Mouse (Mus musculus) kidney, postnatal 0 days (tissue): Measurements from ENCODE around the gene Egfr. TPM values are rescaled to one million over a fixed set of nuclear protein-coding genes. Genes with fewer than 3 reads are reported as not detected.

Experiments used
- ATAC-seq: fragments of 200-750 bp; cut with Nextera tagmentation; replicated peaks from 2 replicates; pipeline ENCODE4 v1.8.0; 2017; ENCODE audit warnings: low read depth, moderate number of reproducible peaks, moderate TSS enrichment, moderate library complexity; ENCODE audit not compliant: low FRiP score
- DNase-seq: peaks from one replicate; pipeline ENCODE4 v3.0.0-alpha.2; 2016; ENCODE audit warnings: low spot score
- H3K27ac ChIP-seq: fragments of 300-500 bp; sonication (generic); 2 replicates; pipeline ENCODE4 v1.5.1; 2014; ENCODE audit warnings: mild to moderate bottlenecking
- H3K27me3 ChIP-seq: fragments of 300-500 bp; sonication (generic); 2 replicates; pipeline ENCODE4 v1.6.1; 2014; ENCODE audit warnings: low read length, mixed read lengths; ENCODE audit not compliant: insufficient read depth
- H3K36me3 ChIP-seq: fragments of 300-500 bp; sonication (generic); 2 replicates; pipeline ENCODE4 v1.6.1; 2014; ENCODE audit warnings: low read length, mixed read lengths; ENCODE audit not compliant: insufficient read depth
- H3K4me1 ChIP-seq: fragments of 300-500 bp; sonication (generic); replicated peaks from 2 replicates; pipeline ENCODE4 v1.6.1; 2014; ENCODE audit warnings: antibody characterized with exemption, low read length, mixed read lengths; ENCODE audit not compliant: insufficient read depth
- H3K4me2 ChIP-seq: fragments of 300-500 bp; sonication (generic); 2 replicates; pipeline ENCODE4 v1.6.1; 2014; ENCODE audit warnings: mild to moderate bottlenecking, low read length, moderate library complexity, mixed read lengths
- H3K4me3 ChIP-seq: fragments of 300-500 bp; sonication (generic); replicated peaks from 2 replicates; pipeline ENCODE4 v1.5.1; 2014; ENCODE audit warnings: low read depth, low read length
- H3K9ac ChIP-seq: fragments of 300-500 bp; sonication (generic); 2 replicates; pipeline ENCODE4 v1.6.1; 2014; ENCODE audit warnings: low read depth, low read length
- H3K9me3 ChIP-seq: fragments of 300-500 bp; sonication (generic); replicated peaks from 2 replicates; pipeline ENCODE4 v1.6.1; 2016; ENCODE audit warnings: low read length, inconsistent platforms, mixed read lengths
- CTCF ChIP-seq: IDR thresholded peaks from 2 replicates; pipeline ENCODE4 v1.5.1; 2016; ENCODE audit warnings: antibody characterized with exemption, low read depth, mild to moderate bottlenecking, moderate library complexity
- WGBS: fragments of 180-500 bp; shearing (Covaris S2); extraction: QIAGEN DNeasy Blood & Tissue Kit; methylation state at CpG from one replicate; pipeline ENCODE4 v1.1.7; 2014; 5-methylcytosine and 5-hydroxymethylcytosine counted together
- polyA plus RNA-seq: library from polyadenylated mRNA; unstranded; fragments of >200 nt; fragmentation: Nextera tagmentation; extraction: Ambion mirVana; gene quantifications from 2 replicates; pipeline ENCODE4 v1.2.1, GENCODE M21; 2015

Gene Egfr
- polyA plus RNA-seq, 1 experiment from 2014 or later = 4.6 TPM

GRCm38 (mm10) chr11:16769709-16770303 is 17.8 kb downstream of the Egfr start:
- H3K27me3 ChIP-seq = no peaks in the 10 kb centered on the region
- no peak overlapping the region for H3K4me2 ChIP-seq
- no peaks in the 10 kb centered on the region for H3K36me3 ChIP-seq
- H3K4me1 ChIP-seq = peaks cover 6% of the 10 kb centered on the region; the same call in 1 of the 2 replicates
- peak overlapping the region; percentile 38 for H3K27ac ChIP-seq
- WGBS = 40% methylated on average over 3 of the region's 3 CpGs
- no peak for TF ChIP-seq CTCF
- H3K9ac ChIP-seq = no peak overlapping the region
- ATAC-seq (0 out of 2 replicates have a peak, but pooled peaks have one; percentile 45), DNase-seq (no peak)
- no peaks in the 10 kb centered on the region for H3K9me3 ChIP-seq
- no peak overlapping the region for H3K4me3 ChIP-seq

DNA sequence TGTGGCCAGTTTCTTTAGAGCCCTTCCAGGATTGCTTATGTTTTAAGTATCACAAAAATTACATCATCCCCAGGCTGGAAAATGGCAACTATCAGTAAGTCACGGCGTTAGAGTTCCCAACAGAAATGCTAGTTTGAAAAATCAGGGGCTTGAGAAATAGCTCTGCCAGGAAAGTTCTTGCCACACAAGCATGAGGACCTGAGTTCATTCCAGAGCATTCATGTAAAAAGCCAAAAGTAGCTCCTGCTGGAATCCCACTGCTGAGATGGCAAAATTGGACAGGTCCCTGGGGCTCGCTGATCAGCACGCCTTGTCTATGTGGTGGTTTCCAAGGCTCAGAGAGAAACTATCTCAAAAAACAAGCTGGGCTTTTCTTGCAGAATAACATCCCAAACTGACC is 19.0 kb downstream of the Egfr start:
- no peak for TF ChIP-seq CTCF

DNA sequence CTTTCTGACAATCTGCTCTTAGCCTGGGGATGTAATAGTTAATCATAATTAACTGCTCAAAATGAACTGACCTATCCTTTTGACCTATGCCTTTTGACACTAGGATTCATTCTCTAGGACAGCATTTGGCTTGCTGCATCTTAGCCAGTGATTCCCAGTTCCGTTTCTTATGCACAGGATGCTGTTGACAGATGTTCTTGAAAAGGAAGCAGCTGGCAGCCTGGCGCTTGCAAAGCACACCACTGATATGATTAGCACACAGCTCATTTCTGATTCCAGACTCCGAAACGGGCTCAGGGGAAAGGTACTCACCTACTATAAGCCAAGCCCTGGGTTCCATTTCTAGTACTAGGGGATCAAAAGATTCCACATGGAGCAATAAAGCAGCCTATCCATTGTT is 20.7 kb downstream of the Egfr start:
- TF ChIP-seq CTCF = no peak
- no peak for ATAC-seq
- 57% methylated on average over 4 of the region's 4 CpGs for WGBS

More for the DNA sequence above, 19.0 kb downstream of the Egfr start:
- H3K4me3 ChIP-seq = no peak overlapping the region
- no peaks in the 10 kb centered on the region for H3K27me3 ChIP-seq
- H3K36me3 ChIP-seq = no peaks in the 10 kb centered on the region
- ATAC-seq (no peak), DNase-seq (no peak)
- no peaks in the 10 kb centered on the region for H3K9me3 ChIP-seq
- WGBS = 79% methylated on average over 4 of the region's 4 CpGs
- no peak overlapping the region for H3K9ac ChIP-seq
- no peak overlapping the region for H3K27ac ChIP-seq
- H3K4me2 ChIP-seq = no peak overlapping the region
- peaks cover 6% of the 10 kb centered on the region; the same call in 1 of the 2 replicates for H3K4me1 ChIP-seq

GRCm38 (mm10) chr11:16776967-16777366 is 25.0 kb downstream of the Egfr start:
- no peaks in the 10 kb centered on the region for H3K4me1 ChIP-seq
- no peaks in the 10 kb centered on the region for H3K36me3 ChIP-seq
- no peak overlapping the region for H3K27ac ChIP-seq
- H3K9ac ChIP-seq = no peak overlapping the region
- no peaks in the 10 kb centered on the region for H3K9me3 ChIP-seq
- 10% methylated on average over 2 of the region's 2 CpGs for WGBS
- ATAC-seq (no peak), DNase-seq (no peak)
- no peak for TF ChIP-seq CTCF
- no peak overlapping the region for H3K4me2 ChIP-seq
- H3K27me3 ChIP-seq = no peaks in the 10 kb centered on the region
- no peak overlapping the region for H3K4me3 ChIP-seq

More for the DNA sequence above, 20.7 kb downstream of the Egfr start:
- no peak overlapping the region for H3K4me2 ChIP-seq
- H3K9ac ChIP-seq = no peak overlapping the region
- H3K27ac ChIP-seq = no peak overlapping the region
- no peaks in the 10 kb centered on the region for H3K9me3 ChIP-seq
- H3K4me3 ChIP-seq = no peak overlapping the region
- DNase-seq = peak; percentile 63
- peaks cover 6% of the 10 kb centered on the region; the same call in 1 of the 2 replicates for H3K4me1 ChIP-seq
- H3K27me3 ChIP-seq = no peaks in the 10 kb centered on the region
- H3K36me3 ChIP-seq = no peaks in the 10 kb centered on the region

DNA sequence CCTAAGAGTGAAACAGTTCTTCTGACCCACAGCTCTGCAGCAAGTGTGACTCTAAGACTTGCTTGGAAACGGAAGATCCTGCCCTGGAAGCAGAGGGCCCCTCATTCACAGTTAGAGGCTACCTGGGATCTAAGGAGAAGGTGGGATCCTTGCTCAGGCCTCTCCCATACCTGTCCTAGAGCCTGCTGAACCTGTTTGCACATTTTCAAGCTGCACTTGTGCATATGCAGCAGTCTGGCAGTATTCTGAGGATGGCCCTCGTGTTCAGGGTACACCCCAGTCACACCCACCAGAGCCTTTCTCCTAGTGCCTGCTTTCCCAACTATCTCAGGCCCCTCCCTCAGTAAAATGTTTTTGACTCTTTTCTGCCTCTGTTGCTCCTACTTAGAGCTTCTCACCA is 29.6 kb downstream of the Egfr start:
- 82% methylated on average over 2 of the region's 2 CpGs for WGBS
- DNase-seq (no peak), ATAC-seq (no peak)
- Histone ChIP-seq H3K4me2 (no peak overlapping the region), H3K27me3 (no peaks in the 10 kb centered on the region), H3K9ac (no peak overlapping the region), H3K36me3 (no peaks in the 10 kb centered on the region), H3K4me1 (no peaks in the 10 kb centered on the region), H3K27ac (no peak overlapping the region), H3K9me3 (no peaks in the 10 kb centered on the region), H3K4me3 (no peak overlapping the region)
- TF ChIP-seq CTCF = no peak

DNA sequence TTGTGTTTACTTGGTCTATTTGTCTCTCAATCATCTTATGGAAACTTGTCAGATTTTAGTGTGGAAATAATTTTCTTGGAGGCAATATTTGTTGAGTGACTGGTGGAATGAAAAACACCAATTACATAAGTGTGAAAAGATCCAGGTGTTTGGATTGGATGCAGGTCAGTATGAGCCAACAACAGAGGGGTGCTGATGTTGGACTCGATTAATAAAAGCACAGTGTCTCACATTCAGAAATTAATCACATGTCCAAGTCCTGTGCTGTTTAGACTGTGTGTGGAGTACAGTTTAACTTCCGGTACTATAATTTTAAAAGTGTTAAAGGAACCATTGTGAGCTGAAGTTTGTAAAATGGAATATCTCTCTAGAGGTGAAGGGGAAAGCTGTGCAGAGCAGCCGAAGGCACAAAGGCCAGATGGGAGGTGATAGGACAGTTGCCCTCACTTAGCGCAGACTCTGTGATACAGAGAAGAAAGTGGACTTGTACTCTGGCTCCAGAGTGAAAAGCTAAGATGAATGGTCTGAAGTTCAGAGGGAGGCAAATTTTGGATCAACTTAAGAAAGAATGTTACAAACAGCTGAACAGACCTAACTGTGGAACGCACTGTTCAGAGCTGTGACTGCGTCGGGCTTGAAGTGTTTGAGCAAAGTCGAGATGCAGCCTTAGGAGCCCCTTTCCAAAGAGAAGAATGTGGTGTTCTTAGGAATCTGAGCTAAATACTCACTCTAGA is 32.1 kb downstream of the Egfr start:
- 68% methylated on average over 8 of the region's 8 CpGs for WGBS
- Histone ChIP-seq H3K9me3 (no peaks in the 10 kb centered on the region), H3K36me3 (no peaks in the 10 kb centered on the region), H3K9ac (no peak overlapping the region), H3K27ac (no peak overlapping the region; the same call in 1 of the 2 replicates), H3K27me3 (no peaks in the 10 kb centered on the region), H3K4me3 (no peak overlapping the region), H3K4me1 (no peaks in the 10 kb centered on the region), H3K4me2 (no peak overlapping the region)
- ATAC-seq (no peak), DNase-seq (peak; percentile 65)
- TF ChIP-seq CTCF = no peak
